Mouse (Mus musculus) cerebellum, postnatal 10 days (tissue): ENCODE results near the gene D930048N14Rik.
A peak's percentile ranks its signal among the peaks of the same experiment; 100 is the strongest.
"Not testable (repeated sequence)": the region's sequence is repeated elsewhere in the genome, so short reads cannot be mapped to it uniquely, and the experiment has no call there.

Source experiments
- DNase-seq, 2 experiments: peaks; one replicate each; pipeline ENCODE4 v3.0.0; 2021; ENCODE audit warnings: mixed read lengths in 2 of 2

The D930048N14Rik gene

DNA sequence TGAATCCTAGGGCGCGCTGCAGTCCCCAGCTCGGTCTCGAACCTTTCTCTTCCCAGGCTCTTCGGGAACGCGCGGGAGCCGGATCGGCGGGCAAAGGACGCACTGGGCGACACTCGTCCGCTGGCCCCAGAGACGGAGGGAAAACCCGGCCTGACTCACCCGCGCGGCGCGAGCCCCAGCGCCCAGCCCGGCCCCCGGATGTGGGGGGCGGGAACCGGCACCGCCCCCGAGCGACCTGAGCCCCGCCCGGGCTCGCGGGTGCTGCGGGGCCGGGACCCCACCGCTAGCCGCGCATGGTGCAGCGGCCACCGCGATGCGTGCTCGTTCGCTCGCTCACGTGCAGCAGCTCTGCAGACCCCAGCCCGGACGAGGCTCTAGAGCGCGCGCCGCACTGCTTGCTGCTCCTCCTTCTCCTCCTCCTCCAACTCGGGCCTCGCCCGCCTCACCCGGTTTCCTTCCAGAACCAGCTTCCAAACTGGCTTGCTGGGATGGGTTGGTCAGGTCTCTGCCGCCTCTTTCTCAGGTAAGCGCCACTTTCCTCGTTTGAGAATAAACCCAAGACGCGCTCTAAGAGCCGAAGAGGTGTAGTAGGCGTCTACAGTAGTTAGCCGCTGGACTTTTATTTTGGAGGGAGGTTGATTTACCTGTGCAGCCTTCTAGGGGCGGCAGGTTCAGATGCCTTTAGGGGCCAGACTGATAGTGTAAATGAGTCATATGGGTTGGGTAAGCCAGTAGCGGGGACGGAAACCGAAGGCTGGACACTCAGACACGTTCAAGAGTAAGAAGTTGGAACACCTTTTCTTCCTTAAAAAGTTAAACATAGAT lies at the start of gene D930048N14Rik, which contains the start of gene N4bp3:
TSS of gene D930048N14Rik (plus strand) at position 264 of the 825 bp plus-strand sequence.
TSS of gene N4bp3 (minus strand) at position 152 of the 825 bp plus-strand sequence.
- DNase-seq, result peak; percentile 74 to 76

DNA sequence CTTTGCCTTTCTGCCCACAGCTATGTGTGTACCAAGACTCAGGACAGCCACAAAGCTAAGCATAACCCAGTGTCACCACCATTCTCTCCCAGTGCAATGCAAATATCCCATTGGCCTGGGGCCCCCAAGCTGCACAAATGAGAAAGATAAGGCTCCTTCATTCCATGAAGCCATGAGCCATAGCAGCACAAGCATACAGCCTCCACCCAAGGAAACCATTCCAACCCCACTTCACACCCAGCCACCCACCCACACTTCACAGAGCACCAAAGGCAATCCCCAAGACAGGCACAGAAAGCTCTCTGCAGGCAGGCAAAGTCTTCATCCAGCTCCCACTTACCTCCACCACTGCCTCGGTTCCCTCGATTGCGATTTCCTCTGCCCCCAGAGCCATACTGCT lies 48.5 kb upstream of the D930048N14Rik start:
- DNase-seq, result no peak

DNA sequence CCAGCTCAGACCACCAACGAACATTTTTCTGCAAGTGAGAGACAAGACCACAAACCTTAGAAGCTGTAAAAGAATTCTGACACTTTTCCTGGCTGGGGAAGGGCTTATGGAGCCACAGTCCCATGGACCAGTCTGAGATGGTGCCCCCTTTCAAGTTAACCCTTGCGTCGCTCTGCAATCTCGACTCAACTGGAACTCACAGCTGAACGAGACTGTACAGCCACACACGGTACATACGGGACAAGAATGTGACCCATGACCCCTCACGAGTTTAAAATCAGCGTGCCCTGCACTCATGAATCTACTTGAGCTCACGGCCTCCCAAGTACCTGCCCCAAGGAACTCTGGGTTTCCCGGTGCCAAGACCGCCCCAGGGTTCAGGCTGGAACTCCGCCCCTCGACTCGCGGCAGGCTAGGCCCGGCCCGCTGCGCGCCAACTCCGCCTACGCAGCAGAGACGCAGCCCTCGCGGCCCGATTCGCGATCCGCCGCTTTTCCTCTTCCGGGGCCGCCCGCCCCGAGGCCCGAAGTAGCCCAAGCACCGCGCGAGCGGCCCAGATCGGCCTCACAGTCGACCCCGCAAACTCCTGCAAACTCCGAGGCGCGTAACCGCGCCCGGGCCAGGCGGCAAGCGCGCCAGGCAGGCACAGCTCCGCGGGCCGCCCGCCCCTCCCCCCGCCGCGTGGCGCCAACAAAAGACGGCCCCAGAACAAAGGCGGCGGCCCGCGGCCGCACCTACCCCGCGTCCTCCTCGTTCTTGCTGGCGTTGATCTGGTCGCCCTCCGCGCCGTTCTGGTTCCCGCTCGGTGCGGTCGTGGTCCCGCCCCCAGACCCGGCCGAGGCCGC lies 44.9 kb upstream of the D930048N14Rik start:
- DNase-seq, result peak; percentile 84 to 91

DNA sequence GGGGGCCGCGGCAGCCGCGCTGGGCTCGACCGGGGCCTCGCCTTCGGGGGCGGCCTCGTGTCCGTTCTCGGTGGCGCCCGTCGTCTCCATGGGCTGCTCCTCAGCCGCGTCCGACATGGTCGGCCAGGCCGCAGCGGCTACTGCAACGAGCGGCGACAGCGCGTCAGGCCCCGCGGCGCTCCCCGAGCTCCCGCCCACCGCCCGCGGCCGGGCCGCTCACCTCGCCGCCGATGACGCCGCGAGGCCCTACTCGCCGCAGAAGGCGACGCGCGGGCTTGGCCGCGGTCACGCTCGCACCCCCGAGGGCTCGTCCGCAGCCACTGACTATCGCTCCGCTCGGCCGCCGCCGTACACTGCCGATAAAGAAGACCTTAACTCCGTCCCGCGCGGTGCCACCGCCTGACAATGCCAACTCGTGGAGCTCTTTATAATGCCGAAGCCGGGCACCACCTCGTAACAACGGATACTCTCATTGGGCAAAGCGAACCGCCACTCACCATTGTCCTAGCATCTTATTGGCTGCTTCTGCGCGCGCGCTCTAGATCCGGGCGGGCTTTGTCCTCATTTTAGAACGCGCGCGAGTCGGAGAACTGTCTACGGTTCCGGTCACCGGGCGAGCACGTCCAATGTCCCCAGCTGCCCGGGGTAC lies 44.2 kb upstream of the D930048N14Rik start, which contains the start of gene Hnrnpab:
TSS of gene Hnrnpab (minus strand) at position 401 of the 649 bp plus-strand sequence.
- DNase-seq, result peak; percentile 98 to 99

DNA sequence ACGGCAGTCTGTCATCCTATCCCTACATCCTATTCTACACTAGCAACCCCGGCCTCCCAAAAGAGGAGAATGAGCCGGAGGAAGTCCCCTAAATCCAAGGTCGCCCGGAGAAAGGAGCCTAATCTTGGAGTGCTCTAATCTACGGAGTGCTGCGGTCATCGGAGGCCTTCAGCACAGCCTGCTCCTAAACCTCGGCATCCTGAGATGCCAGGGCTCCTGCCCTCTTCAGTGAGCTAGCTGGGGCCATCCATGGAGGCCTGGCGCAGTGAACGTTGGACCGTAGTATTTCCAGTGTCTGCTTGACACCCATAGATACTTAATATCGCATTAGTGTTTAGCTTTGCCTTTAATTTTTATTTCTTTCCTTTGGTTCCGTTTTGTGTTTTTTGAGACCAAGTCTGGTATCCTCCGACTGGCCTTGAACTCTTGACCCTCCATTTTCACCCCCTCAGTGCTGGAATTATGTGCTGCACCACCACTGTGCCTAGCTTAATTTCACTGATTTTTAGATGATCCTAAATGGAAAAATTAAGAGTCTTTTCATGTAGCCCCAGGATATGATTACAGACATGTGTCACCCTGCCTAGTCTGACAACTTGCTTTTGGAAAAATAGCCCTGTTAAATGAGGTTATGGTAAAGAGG lies 43.5 kb upstream of the D930048N14Rik start:
- DNase-seq, result no peak

DNA sequence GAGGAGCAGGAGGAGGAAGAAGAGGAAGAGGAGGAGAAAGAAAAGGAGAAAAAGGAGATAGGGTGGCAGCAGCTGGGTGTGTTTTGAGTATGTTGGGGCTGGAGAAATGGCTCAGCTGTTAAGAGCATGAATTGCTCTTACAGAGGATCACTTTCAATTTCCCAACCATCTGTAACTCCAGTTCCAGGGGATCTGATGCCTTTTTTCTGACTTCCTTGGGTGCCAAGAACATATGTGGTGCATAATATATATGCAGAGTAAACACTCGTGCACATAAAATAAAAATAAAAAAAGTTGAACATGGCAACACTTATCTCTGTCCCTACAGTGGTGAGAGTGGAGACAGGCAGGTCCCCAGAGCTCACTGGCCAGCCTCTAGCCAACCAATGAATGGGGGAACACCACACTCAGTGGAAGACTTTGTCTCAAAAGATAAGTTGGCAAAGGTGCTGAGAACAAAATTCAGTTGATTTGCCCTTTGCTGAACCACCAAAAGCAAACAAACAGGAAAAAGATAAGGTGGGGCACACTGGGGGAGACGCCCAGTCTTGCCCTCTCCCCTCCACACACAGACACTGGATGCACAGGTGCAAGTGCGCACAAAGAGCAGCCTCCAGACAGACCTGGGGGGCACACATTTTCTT lies 41.4 kb upstream of the D930048N14Rik start:
- no peak for DNase-seq

DNA sequence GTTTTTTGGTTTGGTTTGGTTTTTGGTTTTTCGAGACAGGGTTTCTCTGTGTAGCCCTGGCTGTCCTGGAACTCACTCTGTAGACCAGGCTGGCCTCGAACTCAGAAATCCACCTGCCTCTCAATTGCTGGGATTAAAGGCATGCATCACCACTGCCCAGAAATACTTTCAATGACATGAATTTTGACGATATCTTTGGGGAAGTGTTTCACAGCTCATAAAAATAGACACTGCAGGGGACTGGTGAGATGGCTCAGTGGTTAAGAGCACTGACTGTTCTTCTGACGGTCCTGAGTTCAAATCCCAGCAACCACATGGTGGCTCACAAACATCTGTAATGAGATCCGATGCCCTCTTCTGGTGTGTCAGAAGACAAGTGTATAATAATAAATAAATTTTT lies 40.8 kb upstream of the D930048N14Rik start:
- DNase-seq, result not testable (repeated sequence)

DNA sequence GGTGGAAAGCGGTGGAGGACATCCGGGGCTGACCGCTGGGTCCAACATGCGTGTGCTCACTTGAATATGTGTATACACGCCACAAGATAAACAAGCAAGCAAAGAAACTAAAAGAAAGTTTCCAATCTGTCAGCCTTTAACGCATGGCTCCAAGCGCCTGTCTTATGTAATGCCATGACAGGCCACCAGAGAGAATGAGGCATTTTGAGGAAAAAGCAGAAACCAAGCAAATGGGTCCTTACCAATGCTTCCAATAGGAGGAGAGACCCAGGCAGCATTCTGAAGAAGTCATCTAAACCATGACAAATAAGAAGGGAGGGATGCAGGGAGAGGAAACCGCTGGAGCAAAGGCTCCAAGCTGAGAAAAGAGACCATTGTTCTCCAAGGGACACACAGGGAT lies 36.5 kb upstream of the D930048N14Rik start:
- DNase-seq, result no peak

DNA sequence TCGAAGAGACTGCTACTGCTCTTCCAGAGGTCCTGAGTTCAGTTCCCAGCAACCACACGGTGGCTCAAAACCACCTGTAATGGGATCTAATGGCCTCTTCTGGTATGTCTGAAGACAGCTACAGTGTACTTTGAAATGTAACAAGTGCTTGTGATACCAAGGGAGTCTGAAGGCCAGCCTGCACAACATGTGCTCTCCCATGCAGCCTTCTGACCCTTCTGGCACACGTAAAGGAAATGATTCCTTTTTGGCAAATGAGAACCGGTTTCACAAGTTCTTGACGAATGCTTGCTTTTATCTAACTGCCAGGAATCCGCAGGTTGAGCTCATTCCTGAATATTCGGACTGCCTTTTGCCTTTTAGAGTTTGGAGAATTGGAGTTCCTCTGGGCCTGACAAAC lies 35.6 kb upstream of the D930048N14Rik start:
- DNase-seq, result no peak

DNA sequence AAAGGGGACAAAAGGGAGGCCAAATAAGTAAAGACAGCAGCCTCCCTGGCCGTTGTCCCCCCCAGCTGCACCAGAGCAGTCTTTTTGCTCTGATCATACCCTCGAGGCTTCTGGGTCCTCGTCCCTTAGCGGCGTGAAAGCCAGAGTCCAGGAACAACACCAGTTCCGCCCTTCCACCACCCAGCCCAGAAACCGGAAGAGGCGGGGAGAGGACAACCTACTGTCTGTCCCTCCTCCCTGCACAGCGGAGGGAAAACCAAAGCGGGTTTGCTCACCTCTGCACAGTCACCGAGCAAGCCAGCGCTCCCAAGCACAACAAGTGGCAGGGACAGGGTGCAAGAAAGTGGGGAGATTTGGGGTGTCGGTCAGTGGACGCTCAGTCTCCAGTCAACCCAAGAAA lies 35.2 kb upstream of the D930048N14Rik start:
- peak; percentile 41 to 50 for DNase-seq

DNA sequence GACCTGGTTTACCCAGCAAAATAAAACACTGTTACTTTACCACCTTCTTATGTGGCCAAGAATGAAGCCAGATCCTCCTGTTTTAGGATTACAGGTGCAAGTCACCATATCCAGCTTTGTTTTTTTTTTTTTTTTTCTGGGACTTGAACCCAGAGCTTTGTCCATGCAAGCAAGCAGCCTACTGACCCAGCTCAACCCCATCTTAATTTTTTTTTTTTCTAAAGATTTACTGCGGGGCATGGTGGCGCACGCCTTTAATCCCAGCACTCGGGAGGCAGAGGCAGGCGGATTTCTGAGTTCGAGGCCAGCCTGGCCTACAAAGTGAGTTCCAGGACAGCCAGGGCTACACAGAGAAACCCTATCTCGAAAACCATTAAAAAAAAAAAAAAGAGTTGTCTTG lies 34.6 kb upstream of the D930048N14Rik start:
- DNase-seq, result not testable (repeated sequence)

DNA sequence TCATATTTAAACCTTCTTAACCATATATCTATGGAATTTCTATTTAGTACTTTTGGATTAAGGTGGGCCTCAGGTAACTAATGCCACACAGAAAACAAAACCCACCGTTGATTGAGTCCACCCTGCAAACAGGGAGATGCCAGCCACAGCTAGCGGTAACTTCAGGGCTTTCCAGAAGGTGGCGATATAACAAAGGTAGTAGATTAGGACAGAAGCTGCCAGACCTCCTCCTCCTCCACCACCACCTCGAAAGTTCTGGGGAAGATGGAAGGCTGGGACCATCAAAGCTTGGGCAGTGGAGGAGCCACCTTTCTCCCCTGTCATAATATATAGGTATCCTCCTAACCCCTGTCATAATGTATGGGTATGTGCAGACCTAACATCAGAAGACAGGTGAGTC lies 33.1 kb upstream of the D930048N14Rik start:
- DNase-seq, result peak; percentile 88 to 91

DNA sequence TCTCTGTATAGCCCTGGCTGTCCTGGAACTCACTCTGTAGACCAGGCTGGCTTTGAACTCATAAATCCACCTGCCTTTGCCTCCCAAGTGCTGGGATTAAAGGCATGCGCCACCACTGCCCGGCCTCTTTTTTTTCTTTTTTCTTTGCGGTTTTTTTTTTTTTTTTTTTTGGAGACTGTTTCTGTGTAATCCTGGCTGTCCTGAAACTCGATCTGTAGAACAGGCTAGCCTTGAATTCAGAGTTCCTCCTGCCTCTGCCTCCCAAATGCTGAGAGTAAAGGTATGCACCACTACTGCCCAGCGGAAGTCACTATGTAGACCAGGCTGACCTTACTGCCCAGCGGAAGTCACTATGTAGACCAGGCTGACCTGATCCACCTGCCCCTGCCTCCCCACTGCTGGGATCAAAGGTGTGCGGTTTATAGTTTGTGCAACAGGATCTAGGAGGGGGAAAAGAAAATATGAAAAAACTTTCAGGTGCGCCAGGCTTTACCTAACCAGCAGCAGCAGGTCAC lies 31.8 kb upstream of the D930048N14Rik start:
- no peak for DNase-seq

DNA sequence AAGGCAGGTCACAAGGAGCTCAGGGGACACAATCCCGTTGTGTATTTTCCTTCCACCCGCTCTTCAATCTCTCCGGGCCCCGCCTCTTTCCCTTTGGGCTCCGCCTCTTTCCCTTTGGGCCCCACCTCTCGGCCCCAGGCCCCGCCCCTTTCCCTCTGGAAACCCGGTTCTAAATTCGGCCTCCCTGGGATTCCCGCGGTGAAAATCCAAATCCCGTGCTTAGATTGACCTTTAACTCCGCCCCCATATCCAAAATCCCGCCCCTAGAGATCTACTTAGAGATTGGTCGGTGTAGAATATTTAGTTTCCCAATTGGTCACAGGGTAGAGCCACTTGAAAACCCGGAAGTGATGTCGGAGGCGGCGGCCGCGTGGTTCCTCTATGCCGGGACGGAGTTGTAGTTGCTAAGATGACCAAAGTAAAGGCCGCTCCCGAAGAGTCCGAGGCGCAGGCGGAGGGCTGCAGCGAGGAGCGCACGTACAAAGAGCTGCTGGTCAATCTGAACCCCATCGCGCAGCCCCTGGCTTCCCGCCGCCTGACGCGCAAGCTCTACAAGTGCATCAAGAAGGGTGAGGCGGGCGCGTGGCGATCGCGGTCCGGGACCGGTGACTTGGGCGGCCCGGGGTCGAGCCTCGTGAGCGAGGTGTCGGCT lies 31.2 kb upstream of the D930048N14Rik start, which contains the start of gene Nhp2:
TSS of gene Nhp2 (plus strand) at position 327 of the 652 bp plus-strand sequence.
- DNase-seq, result peak; percentile 97 to 98

DNA sequence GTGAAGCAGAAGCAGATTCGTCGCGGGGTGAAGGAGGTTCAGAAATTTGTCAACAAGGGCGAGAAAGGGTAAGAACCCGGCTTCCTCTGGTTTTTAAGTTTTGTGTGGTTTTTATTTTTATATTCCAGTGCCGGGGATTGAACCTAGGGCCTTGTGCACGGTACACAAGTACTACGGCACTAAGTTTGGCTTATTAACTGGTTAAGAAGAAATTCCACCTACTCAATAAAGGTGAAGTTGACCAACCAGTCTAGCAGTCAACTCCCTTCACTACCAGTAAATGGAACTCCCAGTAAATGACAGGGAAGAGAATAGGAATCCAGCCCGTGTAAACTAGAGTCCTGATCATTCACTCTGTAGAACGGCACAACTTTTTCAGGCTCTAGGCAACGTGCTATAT lies 30.7 kb upstream of the D930048N14Rik start:
- no peak for DNase-seq

DNA sequence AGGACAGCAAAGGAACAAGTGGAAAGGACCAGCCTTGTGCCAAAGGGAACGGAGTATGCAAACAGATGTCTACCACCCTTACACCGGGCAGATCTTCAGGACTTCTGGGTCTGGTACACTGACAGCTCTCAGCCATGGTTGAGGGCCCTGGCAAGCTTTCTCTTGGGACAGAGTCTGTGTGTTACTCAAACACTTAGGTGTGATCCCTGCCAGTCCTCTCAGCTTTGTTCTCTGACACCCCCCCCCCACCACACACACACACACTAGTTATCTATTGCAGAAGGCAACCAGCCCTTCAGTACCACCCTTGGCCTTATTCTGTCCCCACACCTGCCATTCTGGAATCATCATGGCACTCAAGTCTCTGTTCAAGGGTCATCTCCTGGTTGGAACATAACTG lies 29.0 kb upstream of the D930048N14Rik start:
- DNase-seq, result no peak

DNA sequence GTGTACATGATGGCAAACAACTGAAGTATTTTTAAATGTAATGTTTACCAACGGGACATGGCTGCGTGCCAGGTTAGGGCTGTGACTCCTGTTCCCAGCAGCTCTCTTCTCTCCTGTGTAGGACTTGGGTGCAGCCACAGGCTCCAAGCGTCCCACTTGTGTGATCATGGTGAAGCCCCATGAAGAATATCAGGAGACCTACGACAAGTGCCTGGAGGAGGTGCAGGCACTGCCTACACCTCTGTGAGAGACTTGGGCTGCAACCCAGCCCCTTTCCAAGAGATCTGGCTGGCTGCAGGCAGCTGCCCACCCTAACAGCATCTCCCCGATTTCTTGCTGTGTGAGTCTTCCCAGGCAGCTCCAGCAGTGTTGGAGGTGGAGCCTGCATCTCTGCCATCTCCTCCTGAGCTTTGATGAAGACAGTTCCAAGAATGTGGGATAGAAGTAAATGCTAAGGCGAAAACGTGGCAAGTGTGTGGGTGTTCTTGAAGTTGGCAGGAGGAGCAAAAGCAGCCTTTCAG lies 27.7 kb upstream of the D930048N14Rik start:
- peak in 1 of 2 experiments; percentile 19 for DNase-seq

DNA sequence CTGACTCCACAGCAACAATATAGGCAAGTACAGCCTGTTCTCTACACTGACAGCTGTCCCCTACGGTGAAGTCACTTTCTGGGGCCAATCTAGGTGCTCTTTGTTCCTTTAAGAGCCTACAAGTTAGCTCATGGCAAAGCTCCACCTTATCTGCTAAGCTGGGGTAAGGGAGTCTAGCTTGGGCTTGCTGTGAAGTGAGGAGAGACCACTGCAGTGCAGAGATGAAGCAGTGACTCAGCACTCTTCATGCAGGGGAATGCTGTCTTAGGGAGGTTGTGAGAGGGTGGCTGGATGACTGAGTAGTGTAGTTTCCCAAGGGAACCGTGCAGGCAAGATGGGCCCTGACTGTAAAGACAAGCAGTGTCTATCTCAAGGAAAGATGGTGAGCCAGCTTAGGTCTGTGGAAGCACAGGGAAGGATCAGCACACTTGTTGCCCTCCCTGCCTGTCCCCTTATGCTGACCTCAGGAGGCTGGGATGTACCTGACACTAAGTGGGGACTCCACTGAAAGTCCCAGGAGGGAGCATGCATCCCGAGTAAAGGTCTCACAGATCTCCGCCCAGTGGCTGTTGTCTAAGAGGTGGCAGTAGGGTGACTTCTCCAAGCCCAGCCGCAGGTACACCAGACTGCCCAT lies 25.4 kb upstream of the D930048N14Rik start:
- no peak for DNase-seq

DNA sequence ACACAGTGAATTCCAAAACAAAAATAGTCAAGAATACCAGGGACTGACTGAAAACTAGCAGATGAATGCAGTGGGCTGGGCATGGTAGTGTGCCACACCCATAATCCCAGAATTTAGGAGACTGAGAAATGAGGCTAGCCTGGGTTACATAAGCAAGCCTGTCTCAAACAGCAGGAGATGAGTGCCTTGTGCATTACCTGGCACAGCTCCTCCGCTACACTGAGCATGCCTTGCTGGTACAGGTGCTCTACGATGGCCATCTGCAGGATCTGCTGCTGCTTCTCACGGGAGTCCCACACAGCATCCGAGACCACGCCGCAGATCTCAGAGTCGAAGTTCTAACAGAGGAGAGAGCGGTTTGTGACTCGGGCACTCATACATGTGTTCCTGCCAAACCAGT lies 23.3 kb upstream of the D930048N14Rik start:
- DNase-seq, result no peak

DNA sequence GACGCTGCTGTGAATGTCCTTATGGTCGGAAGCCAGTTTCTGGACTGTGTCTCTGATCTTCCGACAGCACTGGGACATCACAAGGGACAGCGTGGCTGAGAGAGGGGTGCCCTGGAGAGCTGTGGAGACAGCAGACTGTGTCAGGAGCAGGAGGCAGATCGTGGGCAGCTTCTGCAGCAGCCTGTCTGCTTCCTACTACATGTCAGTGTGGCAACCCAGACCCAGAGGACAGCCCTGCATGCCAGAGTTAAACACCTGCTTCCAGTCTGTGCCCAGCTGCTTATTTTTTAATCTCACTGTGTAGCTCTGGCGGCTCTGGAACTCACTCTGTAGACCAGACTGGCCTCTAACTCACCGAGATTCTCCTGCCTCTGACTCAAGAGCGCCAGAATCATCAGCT lies 22.8 kb upstream of the D930048N14Rik start:
- DNase-seq, result no peak
